Mouse (Mus musculus) limb, embryonic 12.5 days (tissue): ENCODE data around the gene Fam227b. TPM values are rescaled to one million over a fixed set of nuclear protein-coding genes. Genes with fewer than 3 reads are reported as not detected.

Source experiments
- ATAC-seq: fragments of 200-750 bp; cut with Nextera tagmentation; 2 replicates; pipeline ENCODE4 v1.8.0; 2017; ENCODE audit warnings: low read depth, moderate TSS enrichment; ENCODE audit not compliant: insufficient number of reproducible peaks, insufficient read depth, low FRiP score, low TSS enrichment
- H3K27ac ChIP-seq: fragments of 300-500 bp; sonication (generic); 2 replicates; pipeline ENCODE4 v1.5.1; 2016; ENCODE audit warnings: mild to moderate bottlenecking, moderate library complexity
- H3K27me3 ChIP-seq: fragments of 300-500 bp; sonication (generic); 2 replicates; pipeline ENCODE4 v1.6.1; 2016; ENCODE audit warnings: mild to moderate bottlenecking, moderate library complexity
- H3K36me3 ChIP-seq: fragments of 300-500 bp; sonication (generic); 2 replicates; pipeline ENCODE4 v1.6.1; 2016; ENCODE audit warnings: mild to moderate bottlenecking, moderate library complexity
- H3K4me1 ChIP-seq: fragments of 300-500 bp; sonication (generic); replicated peaks from 2 replicates; pipeline ENCODE4 v1.6.1; 2016
- H3K4me2 ChIP-seq: fragments of 300-500 bp; sonication (generic); 2 replicates; pipeline ENCODE4 v1.6.1; 2016; ENCODE audit warnings: mild to moderate bottlenecking, moderate library complexity
- H3K4me3 ChIP-seq: fragments of 300-500 bp; sonication (generic); replicated peaks from 2 replicates; pipeline ENCODE4 v1.5.1; 2016; ENCODE audit warnings: mild to moderate bottlenecking
- H3K9ac ChIP-seq: fragments of 300-500 bp; sonication (generic); replicated peaks from 2 replicates; pipeline ENCODE4 v1.6.1; 2016; ENCODE audit warnings: mild to moderate bottlenecking, moderate library complexity
- H3K9me3 ChIP-seq: fragments of 300-500 bp; sonication (generic); 2 replicates; pipeline ENCODE4 v1.6.1; 2016; ENCODE audit warnings: mild to moderate bottlenecking, moderate library complexity
- WGBS: fragments of 180-500 bp; shearing (Covaris S2); methylation state at CpG from one replicate; pipeline ENCODE4 v1.1.7; 2016; 5-methylcytosine and 5-hydroxymethylcytosine counted together
- polyA plus RNA-seq: library from polyadenylated mRNA; unstranded; fragments of >200 nt; fragmentation: Nextera tagmentation; extraction: Ambion mirVana; gene quantifications from 2 replicates; pipeline ENCODE4 v1.2.1, GENCODE M21; 2016

Gene Fam227b
- polyA plus RNA-seq, 1 experiment from 2014 or later = not detected

DNA sequence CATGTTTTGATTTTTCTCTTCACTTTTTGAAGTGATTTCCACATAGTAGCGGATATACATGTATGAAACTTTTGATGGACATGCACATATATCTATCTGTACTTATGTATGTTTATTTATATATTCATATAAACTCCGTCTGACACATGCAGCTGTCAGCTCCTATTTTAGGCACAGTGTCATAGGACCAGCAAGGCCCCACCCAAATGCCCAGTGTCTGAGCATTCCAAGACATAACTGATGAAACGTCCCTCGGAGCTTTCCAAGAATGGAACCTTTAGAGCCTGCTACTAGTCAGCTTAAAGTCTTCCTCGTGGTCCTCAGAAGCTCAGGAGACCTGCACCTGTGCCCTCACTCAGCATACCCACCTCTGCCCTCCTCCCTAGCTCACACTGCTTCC lies 98.1 kb downstream of the Fam227b start:
- 69% methylated on average over 5 of the region's 5 CpGs for WGBS

DNA sequence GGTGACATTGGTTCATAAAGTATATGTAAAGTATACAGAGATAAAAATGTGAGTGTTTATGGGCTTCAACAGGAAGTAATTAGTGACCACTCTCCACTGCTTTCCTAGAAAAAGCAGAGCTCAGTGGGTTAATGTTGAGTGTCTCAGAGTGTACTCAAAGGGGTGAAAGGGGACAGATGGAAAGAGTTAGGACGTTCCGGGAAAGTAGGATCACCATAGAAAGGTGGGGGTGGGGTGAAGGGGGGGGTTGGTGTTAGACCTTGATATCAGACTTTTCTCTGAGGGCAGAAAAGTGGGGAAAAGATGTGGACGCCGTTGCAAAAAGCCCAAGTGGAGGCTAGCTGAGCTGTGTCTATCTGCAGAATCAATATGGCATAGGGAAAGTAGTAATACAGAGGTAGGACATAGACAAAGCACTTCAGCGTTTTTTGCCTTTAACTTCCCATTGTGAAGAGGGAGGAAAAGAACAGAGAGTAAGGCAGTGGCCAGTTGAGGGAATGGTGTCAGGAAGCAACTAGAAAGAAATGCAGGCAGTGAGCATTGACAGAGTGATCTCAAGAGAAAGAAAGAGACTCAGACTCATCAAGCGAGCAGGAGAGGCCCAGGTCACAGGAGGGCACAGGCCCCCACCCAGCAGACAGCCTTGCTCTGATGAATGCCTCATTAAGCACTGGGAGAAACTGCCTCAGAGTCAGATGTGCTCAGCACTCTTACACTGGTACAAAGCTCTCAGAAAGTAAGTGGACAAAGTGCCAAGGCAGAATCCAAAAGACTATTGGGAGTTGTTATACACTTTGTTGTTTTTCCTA lies 98.9 kb downstream of the Fam227b start:
- no peak overlapping the region for H3K4me3 ChIP-seq
- no peak overlapping the region for H3K9ac ChIP-seq
- no peaks in the 10 kb centered on the region for H3K9me3 ChIP-seq
- peak; percentile 47; the same call in 1 of the 2 replicates for ATAC-seq
- H3K4me1 ChIP-seq = peaks cover 7% of the 10 kb centered on the region
- H3K36me3 ChIP-seq = no peaks in the 10 kb centered on the region
- H3K27me3 ChIP-seq = no peaks in the 10 kb centered on the region
- H3K4me2 ChIP-seq = no peak overlapping the region
- WGBS = 11% methylated on average over 6 of the region's 6 CpGs
- no peak overlapping the region for H3K27ac ChIP-seq

More for the DNA sequence above, 98.1 kb downstream of the Fam227b start:
- H3K9ac ChIP-seq = no peak overlapping the region
- no peaks in the 10 kb centered on the region for H3K36me3 ChIP-seq
- no peaks in the 10 kb centered on the region for H3K27me3 ChIP-seq
- no peak overlapping the region for H3K4me2 ChIP-seq
- H3K4me1 ChIP-seq = peaks cover 7% of the 10 kb centered on the region
- ATAC-seq = peak; percentile 63; the same call in 1 of the 2 replicates
- no peak overlapping the region for H3K27ac ChIP-seq
- H3K4me3 ChIP-seq = no peak overlapping the region
- H3K9me3 ChIP-seq = no peaks in the 10 kb centered on the region

DNA sequence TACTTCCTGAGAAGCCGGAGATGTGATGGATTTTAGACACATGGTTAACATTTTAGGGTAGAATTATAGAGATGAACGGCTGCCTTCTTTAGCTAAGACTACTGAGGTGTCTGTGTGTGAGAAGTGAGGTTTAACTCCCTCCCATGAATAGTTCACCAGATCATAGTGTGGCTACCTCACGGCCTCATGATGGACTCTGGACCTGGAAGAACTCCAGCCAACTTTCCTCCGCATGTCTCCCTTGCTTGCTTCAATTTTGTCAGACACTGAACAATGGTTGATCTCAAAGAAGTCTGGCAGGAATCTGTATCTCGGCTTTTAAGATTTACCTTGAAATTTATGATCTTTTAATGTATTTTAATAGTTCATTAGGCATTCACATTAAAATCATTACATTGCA lies 106.2 kb downstream of the Fam227b start:
- no peak for ATAC-seq
- 89% methylated on average over 5 of the region's 5 CpGs for WGBS

DNA sequence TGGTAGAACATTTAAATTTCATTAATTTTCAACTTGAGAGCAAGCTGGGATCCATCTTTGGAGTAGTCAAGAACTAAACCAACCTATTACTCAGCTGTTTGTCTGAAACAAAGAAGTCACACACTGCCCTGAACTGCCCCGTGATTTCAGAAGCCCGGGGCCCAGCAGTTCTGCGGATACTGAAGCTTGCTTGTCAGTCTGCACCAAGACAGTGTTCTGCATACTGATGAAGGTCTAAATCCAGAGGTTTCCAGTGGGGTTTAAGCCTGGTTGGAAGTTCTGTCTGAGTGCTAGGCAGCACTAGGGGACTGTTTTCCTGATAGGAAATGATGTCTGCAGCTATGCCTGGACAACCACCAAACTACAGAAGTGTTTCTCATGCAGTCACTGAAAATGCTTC lies 109.1 kb downstream of the Fam227b start:
- Histone ChIP-seq H3K9me3 (no peaks in the 10 kb centered on the region), H3K9ac (no peak overlapping the region), H3K27me3 (no peaks in the 10 kb centered on the region), H3K4me3 (no peak overlapping the region), H3K27ac (no peak overlapping the region), H3K4me2 (no peak overlapping the region), H3K4me1 (no peaks in the 10 kb centered on the region; the same call in 1 of the 2 replicates), H3K36me3 (no peaks in the 10 kb centered on the region)
- 75% methylated on average over 3 of the region's 3 CpGs for WGBS
- no peak for ATAC-seq

More for the DNA sequence above, 106.2 kb downstream of the Fam227b start:
- no peak overlapping the region for H3K27ac ChIP-seq
- H3K9ac ChIP-seq = no peak overlapping the region
- H3K9me3 ChIP-seq = no peaks in the 10 kb centered on the region
- no peak overlapping the region for H3K4me2 ChIP-seq
- H3K27me3 ChIP-seq = no peaks in the 10 kb centered on the region
- H3K36me3 ChIP-seq = no peaks in the 10 kb centered on the region
- no peaks in the 10 kb centered on the region; the same call in 1 of the 2 replicates for H3K4me1 ChIP-seq
- no peak overlapping the region for H3K4me3 ChIP-seq

DNA sequence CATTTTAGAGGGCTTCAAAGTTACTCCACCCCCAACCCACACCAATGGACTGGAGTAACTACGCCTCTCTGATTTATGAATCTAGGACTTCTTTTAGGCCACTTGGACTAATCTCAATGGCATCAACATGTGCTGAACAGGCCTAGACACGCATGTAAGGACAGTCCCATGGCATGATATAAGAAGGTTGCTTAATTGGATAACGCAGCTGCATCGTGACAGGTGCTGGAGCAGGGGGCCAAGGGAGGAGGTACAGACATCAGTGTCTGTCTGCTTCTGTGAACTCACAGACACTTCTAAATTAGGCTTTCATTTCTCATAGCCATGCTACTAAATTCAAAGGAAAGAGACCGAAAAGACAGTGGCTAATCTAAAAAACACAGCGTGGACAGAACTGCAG lies 110.6 kb downstream of the Fam227b start:
- 86% methylated on average over 6 of the region's 6 CpGs for WGBS

DNA sequence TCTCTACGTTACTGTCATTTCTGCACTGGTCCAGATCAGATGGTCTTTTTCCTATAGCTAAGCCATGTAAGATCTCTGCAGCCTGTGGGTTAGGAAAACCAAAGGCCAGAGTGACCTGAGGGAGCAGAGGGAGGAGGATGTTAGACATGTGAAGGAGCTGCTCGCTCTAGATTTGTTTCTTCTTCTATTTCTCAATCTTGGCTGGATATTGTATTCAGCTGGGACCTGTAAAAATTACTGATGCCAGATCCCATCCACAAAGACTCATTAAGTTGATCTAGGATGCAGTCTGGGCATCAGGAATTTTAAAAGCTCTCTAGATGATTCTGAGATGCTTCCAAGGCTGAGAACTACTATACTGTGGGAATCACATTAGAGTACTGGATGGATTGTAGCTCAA lies 111.2 kb downstream of the Fam227b start:
- ATAC-seq = no peak
- H3K36me3 ChIP-seq = no peaks in the 10 kb centered on the region
- 85% methylated on average over 2 of the region's 2 CpGs for WGBS
- H3K27me3 ChIP-seq = no peaks in the 10 kb centered on the region
- H3K27ac ChIP-seq = no peak overlapping the region
- H3K4me3 ChIP-seq = no peak overlapping the region
- no peaks in the 10 kb centered on the region for H3K9me3 ChIP-seq
- no peaks in the 10 kb centered on the region; the same call in 1 of the 2 replicates for H3K4me1 ChIP-seq
- no peak overlapping the region for H3K9ac ChIP-seq
- no peak overlapping the region for H3K4me2 ChIP-seq

More for the DNA sequence above, 110.6 kb downstream of the Fam227b start:
- Histone ChIP-seq H3K9ac (no peak overlapping the region), H3K27me3 (no peaks in the 10 kb centered on the region), H3K4me2 (no peak overlapping the region), H3K36me3 (no peaks in the 10 kb centered on the region), H3K27ac (no peak overlapping the region), H3K4me3 (no peak overlapping the region), H3K4me1 (no peaks in the 10 kb centered on the region; the same call in 1 of the 2 replicates), H3K9me3 (no peaks in the 10 kb centered on the region)
- ATAC-seq = no peak

DNA sequence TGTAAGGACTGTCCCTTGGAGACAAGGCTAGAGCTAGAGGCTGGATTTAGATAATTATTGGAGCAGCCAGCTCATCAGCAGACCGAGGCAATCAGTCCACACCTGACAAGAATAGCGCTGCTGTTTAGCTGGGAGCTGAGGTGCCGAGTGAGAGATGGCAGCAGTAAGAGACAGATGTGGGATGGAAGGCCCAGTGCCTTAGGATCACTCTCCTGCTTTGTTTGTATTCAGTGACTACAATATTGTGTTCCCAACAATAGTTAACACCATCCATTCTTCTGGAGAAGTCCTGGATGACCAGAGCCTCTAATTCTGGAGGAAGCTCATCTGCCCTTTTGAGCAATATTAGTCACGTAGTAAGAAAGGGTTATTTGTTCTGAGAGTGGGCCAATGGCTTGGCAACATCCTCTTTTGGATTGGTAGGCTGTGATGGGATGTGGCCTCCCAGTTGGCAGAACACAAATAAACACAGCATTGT lies 112.4 kb downstream of the Fam227b start:
- H3K9me3 ChIP-seq = no peaks in the 10 kb centered on the region
- no peak overlapping the region for H3K4me2 ChIP-seq
- 77% methylated on average over 4 of the region's 4 CpGs for WGBS
- H3K36me3 ChIP-seq = no peaks in the 10 kb centered on the region
- no peak overlapping the region for H3K27ac ChIP-seq
- no peaks in the 10 kb centered on the region for H3K27me3 ChIP-seq
- H3K4me1 ChIP-seq = peaks cover 4% of the 10 kb centered on the region
- no peak for ATAC-seq
- no peak overlapping the region for H3K4me3 ChIP-seq
- H3K9ac ChIP-seq = no peak overlapping the region

DNA sequence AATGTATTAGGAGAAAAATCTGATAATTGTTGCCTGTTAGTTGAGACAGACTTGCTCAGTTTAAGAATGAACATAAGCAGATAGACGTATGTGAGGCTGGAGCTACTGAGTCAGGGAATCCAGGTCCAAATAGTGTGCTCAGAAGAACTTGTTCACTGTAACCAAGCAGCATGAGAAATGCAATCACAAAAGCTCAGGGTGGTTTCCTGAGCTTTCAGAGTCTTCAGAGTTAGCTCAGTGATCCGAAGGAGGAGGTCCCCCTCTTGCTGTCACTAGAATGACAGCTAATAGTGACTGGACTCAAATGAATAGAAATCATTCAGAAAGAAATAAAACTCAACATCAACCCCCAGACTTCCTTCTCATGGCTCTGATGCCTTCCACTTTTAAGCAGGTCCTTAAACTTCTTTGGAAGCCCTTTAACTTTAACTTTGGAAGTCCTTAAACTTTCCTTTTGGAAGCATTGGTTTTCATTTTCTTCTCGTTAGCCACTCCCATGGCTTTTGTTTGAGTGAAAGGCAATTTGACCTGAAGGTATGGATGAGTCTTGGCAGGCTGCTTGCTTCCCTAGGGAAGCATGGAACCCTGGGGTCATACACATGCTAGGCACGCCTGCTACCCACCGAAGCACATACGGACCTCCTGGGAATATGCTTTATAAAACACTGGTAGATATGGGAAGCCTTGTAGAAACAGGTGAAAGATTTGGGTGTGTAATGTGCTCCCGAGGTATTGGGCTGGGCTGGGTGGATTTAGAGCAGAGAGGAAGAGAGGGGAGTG lies 113.4 kb downstream of the Fam227b start:
- H3K4me2 ChIP-seq = no peak overlapping the region
- 81% methylated on average over 7 of the region's 7 CpGs for WGBS
- H3K36me3 ChIP-seq = no peaks in the 10 kb centered on the region
- H3K27me3 ChIP-seq = no peaks in the 10 kb centered on the region
- peaks cover 10% of the 10 kb centered on the region; the same call in 1 of the 2 replicates for H3K4me1 ChIP-seq
- H3K9me3 ChIP-seq = no peaks in the 10 kb centered on the region
- H3K27ac ChIP-seq = no peak overlapping the region
- no peak for ATAC-seq
- H3K9ac ChIP-seq = no peak overlapping the region
- H3K4me3 ChIP-seq = no peak overlapping the region

DNA sequence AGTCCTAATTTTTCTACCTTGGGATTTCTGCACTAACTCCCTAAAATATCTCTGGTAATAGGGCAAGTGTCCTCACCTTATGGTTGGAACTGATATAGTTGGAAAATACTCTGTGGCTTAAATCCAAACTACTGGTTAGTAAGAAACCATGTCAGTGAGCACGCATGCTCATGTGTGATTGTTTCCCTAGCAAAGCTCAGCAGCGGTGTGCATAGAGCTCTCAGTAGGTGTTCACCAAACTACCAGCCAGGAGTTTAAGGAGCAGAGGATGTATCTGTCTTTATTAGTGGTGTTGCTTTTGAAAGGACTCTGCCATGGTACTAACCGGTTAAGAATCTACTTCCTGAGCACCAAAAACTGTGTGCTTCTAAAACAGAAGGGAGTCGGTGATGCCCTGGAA lies 115.7 kb downstream of the Fam227b start:
- peaks cover 10% of the 10 kb centered on the region; the same call in 1 of the 2 replicates for H3K4me1 ChIP-seq
- H3K4me2 ChIP-seq = no peak overlapping the region
- H3K9me3 ChIP-seq = no peaks in the 10 kb centered on the region
- WGBS = 80% methylated on average over 4 of the region's 4 CpGs
- H3K27ac ChIP-seq = no peak overlapping the region
- H3K4me3 ChIP-seq = no peak overlapping the region
- no peak for ATAC-seq
- H3K36me3 ChIP-seq = no peaks in the 10 kb centered on the region
- H3K9ac ChIP-seq = no peak overlapping the region
- H3K27me3 ChIP-seq = no peaks in the 10 kb centered on the region

DNA sequence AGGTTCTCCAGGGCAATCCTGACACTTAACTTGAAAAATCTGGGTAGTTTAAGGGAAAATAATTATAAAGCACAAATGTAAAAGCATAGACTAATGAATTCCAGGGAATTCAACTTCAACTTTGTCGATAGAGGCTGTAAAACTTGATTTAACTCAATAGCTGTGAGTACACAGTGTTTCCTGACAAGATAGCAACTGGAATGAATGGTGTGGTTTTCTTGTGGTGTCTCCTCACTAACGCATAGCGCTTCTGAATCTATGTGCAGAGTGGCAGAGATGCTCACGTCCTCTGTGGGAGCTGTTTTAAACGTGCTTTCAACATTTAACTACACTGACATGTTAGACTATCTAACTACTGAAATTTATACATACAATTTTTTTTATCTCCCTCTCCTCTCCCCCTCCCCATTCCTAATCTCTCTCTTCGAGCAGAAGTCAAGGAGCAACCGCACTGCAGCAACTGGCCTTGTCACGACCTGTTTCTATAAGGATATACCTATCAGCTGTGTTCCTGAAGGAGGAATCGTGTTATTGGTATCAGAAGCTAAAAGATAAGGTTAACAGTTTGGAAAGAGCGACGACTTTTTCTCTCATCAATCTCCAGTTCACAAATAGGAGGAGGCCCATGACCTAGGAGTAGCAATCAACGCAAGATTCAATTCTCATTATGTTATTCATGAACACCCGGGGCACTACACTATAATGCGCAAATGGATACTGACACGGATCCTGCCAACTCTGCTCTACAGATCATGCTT lies 116.6 kb downstream of the Fam227b start:
- 79% methylated on average over 15 of the region's 15 CpGs for WGBS
- no peaks in the 10 kb centered on the region for H3K9me3 ChIP-seq
- H3K27me3 ChIP-seq = no peaks in the 10 kb centered on the region
- H3K4me3 ChIP-seq = no peak overlapping the region; the same call in 1 of the 2 replicates
- H3K36me3 ChIP-seq = no peaks in the 10 kb centered on the region
- no peak for ATAC-seq
- H3K9ac ChIP-seq = no peak overlapping the region
- peak overlapping the region; percentile 79 for H3K27ac ChIP-seq
- H3K4me2 ChIP-seq = peak overlapping the region; percentile 32
- peaks cover 10% of the 10 kb centered on the region; the same call in 1 of the 2 replicates for H3K4me1 ChIP-seq
